Mouse (Mus musculus) Patski (cell line): Measurements from ENCODE around the gene Cldn15. TPM values are rescaled to one million over a fixed set of nuclear protein-coding genes. Genes with fewer than 3 reads are reported as not detected.

ENCODE experiments used
- ATAC-seq: fragments of 100-300 bp; one replicate; pipeline ENCODE4 v1.8.0; 2021
- CTCF ChIA-PET: fragments of 350-600 bp; sonication (Branson Sonifier 250); formaldehyde crosslinking; loops from one replicate; lab custom pipeline; 2022; ENCODE audit warnings: inconsistent platforms; lab: Charles Lee
- POLR2A ChIA-PET: fragments of 350-600 bp; sonication (Branson Sonifier 250); formaldehyde crosslinking; loops from one replicate; lab custom pipeline; 2022; ENCODE audit warnings: antibody characterized with exemption, inconsistent platforms; lab: Charles Lee
- DNase-seq: peaks from one replicate; pipeline ENCODE4 v3.0.0-alpha.2; 2011; ENCODE audit warnings: low read depth, low spot score
- H3K27me3 ChIP-seq: fragments of 371-371 bp; one replicate; pipeline ENCODE4 v1.5.1; 2021
- CTCF ChIP-seq: fragments of 100-300 bp; IDR thresholded peaks from one replicate; pipeline ENCODE4 v1.5.1; 2021
- in situ Hi-C: fragments of 300-500 bp; cut with MboI; formaldehyde crosslinking; loops from 3 replicates; pipeline ENCODE4 v1.11.1; 2018; ENCODE audit warnings: low pct_unique_long_range_greater_than_20kb, mixed read lengths
- polyA plus RNA-seq: library from polyadenylated mRNA; unstranded; gene quantifications from one replicate; pipeline ENCODE4 v1.2.3, GENCODE M21; 2021

Gene Cldn15
- polyA plus RNA-seq, 1 experiment from 2014 or later = 0.22 TPM

- in situ Hi-C loops = no loop called here
- ChIA-PET POLR2A (interaction anchor here (0.8 to 2.1 kb wide), 6 partner anchors 10 to 153 kb away, joined by 3 to 15 read pairs (median 4); partner anchors contain the start of genes Fis1, Plod3 and Trim56), CTCF (interaction anchor here (0.9 to 2.6 kb wide), 14 partner anchors 8 to 146 kb away, joined by 3 to 37 read pairs (median 4); partner anchors contain the start of gene Fis1)
- ATAC-seq (peak; percentile 45), DNase-seq (no peak)
- no peak for TF ChIP-seq CTCF
- no peaks in the 10 kb centered on the region for H3K27me3 ChIP-seq
These were observed 3.9 kb upstream of the Cldn15 start for GRCm38 (mm10) chr5:136962501-136962900.

- H3K27me3 ChIP-seq = no peaks in the 10 kb centered on the region
- no peak for ATAC-seq
- no peak for TF ChIP-seq CTCF
- ChIA-PET CTCF (interaction anchor here (0.9 to 2.6 kb wide), 10 partner anchors 8 to 143 kb away, joined by 3 to 37 read pairs (median 6); partner anchors contain the start of gene Fis1), POLR2A (interaction anchor here (0.8 to 2.1 kb wide), 5 partner anchors 11 to 153 kb away, joined by 3 to 15 read pairs (median 4); partner anchors contain the start of genes Fis1, Plod3 and Trim56)
- in situ Hi-C loops = no loop called here
- DNase-seq = no peak
These were observed 3.4 kb upstream of the Cldn15 start for GRCm38 (mm10) chr5:136962966-136963540.

GRCm38 (mm10) chr5:136965210-136965609, 1.2 kb upstream of the Cldn15 start:
- ATAC-seq (no peak), DNase-seq (no peak)
- ChIA-PET POLR2A (no interaction called here), CTCF (interaction anchor here (1.2 to 4.0 kb wide), 2 partner anchors 12 to 36 kb away, joined by 3 to 14 read pairs; partner anchors contain the start of gene Fis1)
- in situ Hi-C loops = no loop called here
- H3K27me3 ChIP-seq = no peaks in the 10 kb centered on the region
- TF ChIP-seq CTCF = no peak

GRCm38 (mm10) chr5:136965686-136966085, 730 bp upstream of the Cldn15 start:
- in situ Hi-C loops = no loop called here
- CTCF ChIA-PET = interaction anchor here (1.2 to 4.0 kb wide), 3 partner anchors 12 to 36 kb away, joined by 3 to 14 read pairs (median 4); partner anchors contain the start of gene Fis1
- POLR2A ChIA-PET = no interaction called here

GRCm38 (mm10) chr5:136966861-136967455, 542 bp downstream of the Cldn15 start:
- DNase-seq (no peak), ATAC-seq (no peak)
- H3K27me3 ChIP-seq = no peaks in the 10 kb centered on the region
- no peak for TF ChIP-seq CTCF
- in situ Hi-C loops = no loop called here
- ChIA-PET CTCF (interaction anchor here (1.6 to 4.0 kb wide), 2 partner anchors 13 to 37 kb away, joined by 4 to 14 read pairs; partner anchors contain the start of gene Fis1), POLR2A (interaction anchor here (0.7 kb wide), 2 partner anchors 13 to 20 kb away, joined by 3 read pairs; partner anchors contain the start of gene Plod3)

More at GRCm38 (mm10) chr5:136965686-136966085, 730 bp upstream of the Cldn15 start:
- DNase-seq (no peak), ATAC-seq (no peak)
- no peaks in the 10 kb centered on the region for H3K27me3 ChIP-seq
- no peak for TF ChIP-seq CTCF

- POLR2A ChIA-PET = no interaction called here
- no peaks in the 10 kb centered on the region for H3K27me3 ChIP-seq
- ATAC-seq = no peak
- CTCF ChIA-PET = interaction anchor here (1.2 to 4.0 kb wide), 4 partner anchors 8 to 38 kb away, joined by 3 to 32 read pairs (median 10); no protein-coding TSS in a partner anchor
- in situ Hi-C loops = no loop called here
- DNase-seq = no peak
- TF ChIP-seq CTCF = no peak
These were observed 1.2 kb downstream of the Cldn15 start for GRCm38 (mm10) chr5:136967592-136967991.

- ATAC-seq (peak; percentile 48), DNase-seq (no peak)
- POLR2A ChIA-PET = interaction anchor here (0.7 to 1.2 kb wide), 2 partner anchors 18 to 42 kb away, joined by 3 to 4 read pairs; partner anchors contain the start of gene Fis1
- no peak for TF ChIP-seq CTCF
- no peaks in the 10 kb centered on the region for H3K27me3 ChIP-seq
- in situ Hi-C loops = loop anchor here (5.0 kb wide), 1 partner anchor 48 kb away; no protein-coding TSS in a partner anchor
- CTCF ChIA-PET = interaction anchor here (1.1 to 3.7 kb wide), 6 partner anchors 8 to 51 kb away, joined by 3 to 32 read pairs (median 6); partner anchors contain the start of gene Fis1
These were observed 4.3 kb downstream of the Cldn15 start for GRCm38 (mm10) chr5:136970703-136971102.

GRCm38 (mm10) chr5:136973670-136974069, 7.3 kb downstream of the Cldn15 start:
- in situ Hi-C loops = loop anchor here (5.0 kb wide), 1 partner anchor 51 kb away; no protein-coding TSS in a partner anchor
- DNase-seq (no peak), ATAC-seq (no peak)
- TF ChIP-seq CTCF = no peak
- H3K27me3 ChIP-seq = no peaks in the 10 kb centered on the region
- ChIA-PET CTCF (no interaction called here), POLR2A (interaction anchor here (0.7 kb wide), 1 partner anchor 44 kb away, joined by 3 read pairs; no protein-coding TSS in a partner anchor)

- ATAC-seq (no peak), DNase-seq (no peak)
- POLR2A ChIA-PET = no interaction called here
- CTCF ChIA-PET = interaction anchor here (1.9 kb wide), 1 partner anchor 42 kb away, joined by 4 read pairs; no protein-coding TSS in a partner anchor
- no peak for TF ChIP-seq CTCF
- no peaks in the 10 kb centered on the region for H3K27me3 ChIP-seq
- in situ Hi-C loops = no loop called here
These were observed 11.4 kb downstream of the Cldn15 start for GRCm38 (mm10) chr5:136977769-136978168.

GRCm38 (mm10) chr5:136979762-136980161, 13.3 kb downstream of the Cldn15 start:
- no peak for ATAC-seq
- TF ChIP-seq CTCF = no peak
- ChIA-PET CTCF (no interaction called here), POLR2A (interaction anchor here (1.5 kb wide), 1 partner anchor 13 kb away, joined by 3 read pairs; no protein-coding TSS in a partner anchor)
- DNase-seq = no peak
- H3K27me3 ChIP-seq = no peaks in the 10 kb centered on the region
- in situ Hi-C loops = no loop called here
